Mouse (Mus musculus): Measurements from ENCODE around the gene Txndc5.

DNA sequence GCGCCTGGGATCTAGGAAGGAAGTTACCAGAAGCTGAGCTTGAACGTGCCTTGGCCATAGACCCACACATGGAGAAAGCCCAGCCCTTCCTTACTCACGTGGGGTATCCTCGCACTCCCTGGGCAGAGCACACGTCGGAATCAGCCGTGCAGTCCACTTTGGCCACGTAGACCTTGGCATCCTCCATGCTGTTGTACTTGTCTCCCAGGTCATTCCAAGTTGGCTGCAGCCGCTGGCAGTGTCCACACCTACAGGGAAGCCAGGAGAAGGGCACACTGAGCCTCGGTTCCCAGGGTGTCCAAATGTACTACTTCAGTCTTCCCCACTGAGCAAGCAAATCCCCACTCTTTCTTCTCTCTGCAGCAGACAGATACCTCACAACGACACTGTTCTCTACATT lies 5.4 kb downstream of the Txndc5 start:
- TF ChIP-seq POLR2A (IDR thresholded peaks at IDR 0.05; ENCODE audit: borderline replicate concordance, extremely low read depth, insufficient read depth, insufficient read length, poor library complexity, severe bottlenecking) (no peak), CTCF (IDR thresholded peaks at IDR 0.05; ENCODE audit: borderline replicate concordance, extremely low read depth, insufficient read depth, insufficient read length) (no peak)

Measured in brain, embryonic 14.5 days (tissue).